In genomic region chr16:97639630-97640029, GRCm38 (mm10) we compare ENCODE assay signal across 22 mouse cellular contexts. TPM values are rescaled to one million over a fixed set of nuclear protein-coding genes. Genes with fewer than 3 reads are reported as not detected.
"Had no signal": no experiment of that assay in that cellular context is flagged by ENCODE, and none has a peak within 500 bp of the region (broad histone marks: within the 10 kb centered on the region; RNA-seq: fewer than 3 reads in every experiment).

No protein-coding gene starts in this region.

- H3K36me3 ChIP-seq: liver, embryonic 15.5 days; lung, embryonic 15.5 days; midbrain, embryonic 13.5 days; neural tube, embryonic 13.5 days; neural tube, embryonic 15.5 days; stomach, embryonic 15.5 days had no signal

- H3K27ac ChIP-seq: liver, embryonic 15.5 days; lung, embryonic 15.5 days; macrophage; midbrain, embryonic 13.5 days; neural tube, embryonic 13.5 days; neural tube, embryonic 15.5 days; stomach, embryonic 15.5 days; stomach, postnatal 0 days had no signal

- H3K9ac ChIP-seq: liver, embryonic 15.5 days; liver, postnatal 0 days; lung, embryonic 15.5 days; midbrain, embryonic 13.5 days; neural tube, embryonic 13.5 days; neural tube, embryonic 15.5 days; stomach, embryonic 15.5 days had no signal

- H3K4me3 ChIP-seq: liver, embryonic 15.5 days; lung, embryonic 15.5 days; megakaryocyte, embryonic 14.5 days; midbrain, embryonic 13.5 days; myocyte; neural tube, embryonic 13.5 days; neural tube, embryonic 15.5 days; stomach, embryonic 15.5 days had no signal

- ATAC-seq: liver, postnatal 0 days; lung, postnatal 0 days; midbrain, embryonic 13.5 days; midbrain, embryonic 16.5 days had no signal

- H3K27me3 ChIP-seq: liver, embryonic 15.5 days; lung, embryonic 15.5 days; midbrain, embryonic 13.5 days; neural tube, embryonic 13.5 days; neural tube, embryonic 15.5 days; stomach, embryonic 15.5 days had no signal

- H3K4me2 ChIP-seq: liver, embryonic 15.5 days; lung, embryonic 15.5 days; midbrain, embryonic 11.5 days; midbrain, embryonic 13.5 days; neural tube, embryonic 13.5 days; neural tube, embryonic 15.5 days; stomach, embryonic 15.5 days had no signal

- H3K4me1 ChIP-seq: liver, embryonic 15.5 days; lung, embryonic 15.5 days; megakaryocyte, embryonic 14.5 days; midbrain, embryonic 13.5 days; neural tube, embryonic 13.5 days; neural tube, embryonic 15.5 days; stomach, embryonic 15.5 days had no signal

- H3K9me3 ChIP-seq: liver, embryonic 15.5 days; lung, embryonic 15.5 days; midbrain, embryonic 13.5 days; neural tube, embryonic 13.5 days; neural tube, embryonic 15.5 days; stomach, embryonic 15.5 days had no signal

- DNase-seq: liver, postnatal 0 days; lung, adult 2 months; lung, postnatal 14 days; lung, postnatal 36 days; retina, postnatal 1 day; right cerebral cortex, adult 18-20 months; right cerebral cortex, postnatal 4 days; thymus, adult 2 months; thymus, postnatal 25 days had no signal

RNA-seq across cellular contexts. Expression of gene Tmprss2, which starts 28.6 kb away (rescaled TPM):
- polyA plus RNA-seq: macrophage; neural tube, embryonic 13.5 days; neural tube, embryonic 15.5 days had no signal
